Mouse (Mus musculus) thymus, adult 2 months (tissue): Measurements from ENCODE around the gene 1700001O22Rik.

ENCODE experiments used
- CTCF ChIP-seq: fragments of 200-500 bp; IDR thresholded peaks from 2 replicates; pipeline ENCODE4 v1.5.1; 2012; ENCODE audit warnings: mild to moderate bottlenecking, control low read depth, low read length, moderate library complexity, borderline replicate concordance; ENCODE audit not compliant: control insufficient read depth, poor library complexity, insufficient read depth; ENCODE audit errors: extremely low read depth
- POLR2A ChIP-seq: fragments of 200-500 bp; IDR thresholded peaks from 2 replicates; pipeline ENCODE4 v1.6.1; 2012; ENCODE audit warnings: mild to moderate bottlenecking, low read length, control low read depth, moderate library complexity; ENCODE audit not compliant: control insufficient read depth, poor library complexity, insufficient read depth; ENCODE audit errors: extremely low read depth

- TF ChIP-seq CTCF = no peak
- no peak for TF ChIP-seq POLR2A
Observed at GRCm38 (mm10) chr2:30769187-30769586, 34.3 kb downstream of the 1700001O22Rik start.
